Mouse (Mus musculus) C2C12 (cell line): ENCODE data around the gene Rasal1. TPM values are rescaled to one million over a fixed set of nuclear protein-coding genes. Genes with fewer than 3 reads are reported as not detected.

ENCODE experiments used
- H3K27me3 ChIP-seq: one replicate; pipeline ENCODE4 v1.6.1; 2011; ENCODE audit not compliant: control insufficient read depth, insufficient read depth, insufficient read length
- H3K36me3 ChIP-seq: one replicate; pipeline ENCODE4 v1.6.1; 2011; ENCODE audit not compliant: control insufficient read depth, insufficient read depth
- H3K4me3 ChIP-seq: one replicate; pipeline ENCODE4 v1.5.1; 2011; ENCODE audit warnings: mild to moderate bottlenecking, control low read depth; ENCODE audit not compliant: poor library complexity, insufficient read depth, severe bottlenecking
- H3K79me2 ChIP-seq: one replicate; pipeline ENCODE4 v1.6.1; 2011; ENCODE audit not compliant: control insufficient read depth, insufficient read depth
- H3K79me3 ChIP-seq: one replicate; pipeline ENCODE4 v1.6.1; 2011; ENCODE audit warnings: low read depth, control low read depth
- H3ac ChIP-seq: one replicate; pipeline ENCODE3; 2011; ENCODE audit warnings: low read depth; ENCODE audit not compliant: control insufficient read depth, insufficient read length
- CEBPB ChIP-seq: IDR thresholded peaks from one replicate; pipeline ENCODE4 v1.6.1; 2011; ENCODE audit warnings: low read depth, mild to moderate bottlenecking, control low read depth, moderate library complexity
- CTCF ChIP-seq: IDR thresholded peaks from one replicate; pipeline ENCODE4 v1.5.1; 2011; ENCODE audit not compliant: control insufficient read depth, insufficient read depth, insufficient read length
- FOSL1 ChIP-seq: IDR thresholded peaks from one replicate; pipeline ENCODE4 v1.8.0; 2011; ENCODE audit warnings: mild to moderate bottlenecking, low read length; ENCODE audit not compliant: poor library complexity, insufficient read depth, severe bottlenecking
- MAX ChIP-seq: IDR thresholded peaks from one replicate; pipeline ENCODE4 v1.6.1; 2011; ENCODE audit warnings: mild to moderate bottlenecking, control low read depth
- MYOD1 ChIP-seq: IDR thresholded peaks from one replicate; pipeline ENCODE4 v1.6.1; 2011; ENCODE audit warnings: low read depth; ENCODE audit not compliant: control insufficient read depth, insufficient read length
- MYOG ChIP-seq: IDR thresholded peaks from one replicate; pipeline ENCODE4 v1.6.1; 2011; ENCODE audit not compliant: control insufficient read depth, insufficient read length; ENCODE audit errors: extremely low read depth
- USF1 ChIP-seq: IDR thresholded peaks from one replicate; pipeline ENCODE4 v1.6.1; 2011; ENCODE audit warnings: low read depth, mild to moderate bottlenecking, control low read depth, moderate library complexity
- polyA plus RNA-seq: library from polyadenylated mRNA; unstranded; fragments of >200 nt; fragmentation: generic; extraction: Trizol; gene quantifications from one replicate; pipeline ENCODE4 v1.2.1, GENCODE M21; 2012; ENCODE audit warnings: missing spikeins

Rasal1 gene
- polyA plus RNA-seq, 1 experiment = not detected

DNA sequence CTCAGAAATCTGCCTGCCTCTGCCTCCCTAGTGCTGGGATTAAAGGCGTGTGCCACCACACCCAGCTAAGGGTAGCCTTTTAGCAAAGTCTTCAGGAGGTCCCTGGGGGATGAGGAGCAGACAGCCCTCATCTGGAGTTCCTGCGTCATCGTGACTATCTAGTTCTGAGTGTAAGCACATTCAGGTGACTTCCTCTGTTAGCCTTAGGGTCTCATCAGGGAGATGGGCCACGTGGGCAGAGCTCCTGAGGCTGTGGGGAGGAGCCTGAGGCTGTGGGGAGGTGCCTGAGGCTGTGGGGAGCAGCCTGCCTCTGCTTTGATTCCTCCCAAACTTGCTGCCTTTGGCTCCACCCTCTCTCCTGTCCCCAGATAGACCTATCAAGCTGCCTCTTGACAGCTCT, 48.3 kb downstream of the Rasal1 start:
- no peak overlapping the region for H3K4me3 ChIP-seq
- no peak for TF ChIP-seq CTCF
- no peak for TF ChIP-seq MAX
- no peak for TF ChIP-seq MYOG
- no peak for TF ChIP-seq MYOD1
- no peak for TF ChIP-seq FOSL1
- no peak for TF ChIP-seq CEBPB
- TF ChIP-seq USF1 = no peak
- H3K27me3 ChIP-seq = peaks cover 74% of the 10 kb centered on the region
- H3K79me2 ChIP-seq = no peaks in the 10 kb centered on the region
- no peak overlapping the region for H3ac ChIP-seq
- no peaks in the 10 kb centered on the region for H3K79me3 ChIP-seq
- H3K36me3 ChIP-seq = no peaks in the 10 kb centered on the region

DNA sequence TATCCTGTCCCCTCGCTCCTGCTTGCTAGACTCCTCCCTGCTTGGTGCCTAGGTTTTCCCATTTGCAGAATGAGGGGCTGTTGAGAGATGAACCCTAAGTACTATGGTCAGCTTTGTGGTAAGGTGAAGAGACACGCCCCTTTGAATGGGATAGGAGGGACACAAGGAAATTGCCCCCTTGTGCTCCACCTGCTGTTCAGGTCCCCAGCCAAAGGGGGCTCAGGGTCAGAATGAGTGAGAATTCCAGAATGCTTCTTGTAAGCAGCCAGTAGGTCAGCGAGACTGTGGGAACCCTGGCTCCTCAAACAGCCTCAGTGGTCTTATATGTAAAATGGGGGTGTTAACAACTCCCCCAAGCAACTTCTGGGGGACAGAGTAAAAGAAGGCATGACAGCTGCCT, 49.6 kb downstream of the Rasal1 start:
- no peak overlapping the region for H3K4me3 ChIP-seq
- no peaks in the 10 kb centered on the region for H3K79me2 ChIP-seq
- no peak overlapping the region for H3ac ChIP-seq
- H3K79me3 ChIP-seq = no peaks in the 10 kb centered on the region
- H3K27me3 ChIP-seq = peaks cover 69% of the 10 kb centered on the region
- TF ChIP-seq MAX = no peak
- TF ChIP-seq FOSL1 = no peak
- no peak for TF ChIP-seq MYOD1
- no peak for TF ChIP-seq CEBPB
- TF ChIP-seq USF1 = no peak
- no peak for TF ChIP-seq CTCF
- TF ChIP-seq MYOG = no peak
- no peaks in the 10 kb centered on the region for H3K36me3 ChIP-seq

DNA sequence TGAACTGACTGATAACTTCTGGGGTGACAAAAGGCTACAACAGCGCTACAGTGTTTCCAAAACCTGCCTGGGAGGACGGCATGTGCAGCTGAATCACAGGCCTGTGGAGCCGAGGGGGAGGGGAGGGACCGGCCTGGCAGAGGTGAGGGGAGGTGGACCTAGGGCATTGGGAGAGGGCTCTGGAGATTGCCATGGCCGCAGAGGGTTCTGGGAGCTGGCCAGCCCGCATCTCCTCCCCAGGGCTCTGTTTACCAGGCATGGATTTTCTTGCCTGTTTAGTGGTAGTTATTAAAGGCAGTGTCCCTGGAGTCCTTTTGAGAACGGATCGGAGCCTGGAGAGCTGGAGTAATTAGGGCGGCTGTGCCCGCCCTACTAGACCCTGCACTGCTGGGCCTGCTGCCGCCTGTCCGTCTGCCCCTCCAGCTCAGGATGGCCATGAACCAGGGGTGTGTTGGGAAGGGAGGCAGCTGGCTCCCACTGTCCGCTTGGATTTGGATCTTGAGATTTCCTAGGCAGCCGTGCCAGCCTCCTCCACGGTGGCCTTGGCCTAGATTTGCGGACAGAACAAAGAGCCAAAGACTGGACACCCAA, 50.3 kb downstream of the Rasal1 start:
- no peaks in the 10 kb centered on the region for H3K79me2 ChIP-seq
- TF ChIP-seq CTCF (no peak), MYOD1 (no peak), USF1 (no peak), CEBPB (no peak), MAX (no peak), MYOG (no peak), FOSL1 (no peak)
- H3K27me3 ChIP-seq = peaks cover 74% of the 10 kb centered on the region

DNA sequence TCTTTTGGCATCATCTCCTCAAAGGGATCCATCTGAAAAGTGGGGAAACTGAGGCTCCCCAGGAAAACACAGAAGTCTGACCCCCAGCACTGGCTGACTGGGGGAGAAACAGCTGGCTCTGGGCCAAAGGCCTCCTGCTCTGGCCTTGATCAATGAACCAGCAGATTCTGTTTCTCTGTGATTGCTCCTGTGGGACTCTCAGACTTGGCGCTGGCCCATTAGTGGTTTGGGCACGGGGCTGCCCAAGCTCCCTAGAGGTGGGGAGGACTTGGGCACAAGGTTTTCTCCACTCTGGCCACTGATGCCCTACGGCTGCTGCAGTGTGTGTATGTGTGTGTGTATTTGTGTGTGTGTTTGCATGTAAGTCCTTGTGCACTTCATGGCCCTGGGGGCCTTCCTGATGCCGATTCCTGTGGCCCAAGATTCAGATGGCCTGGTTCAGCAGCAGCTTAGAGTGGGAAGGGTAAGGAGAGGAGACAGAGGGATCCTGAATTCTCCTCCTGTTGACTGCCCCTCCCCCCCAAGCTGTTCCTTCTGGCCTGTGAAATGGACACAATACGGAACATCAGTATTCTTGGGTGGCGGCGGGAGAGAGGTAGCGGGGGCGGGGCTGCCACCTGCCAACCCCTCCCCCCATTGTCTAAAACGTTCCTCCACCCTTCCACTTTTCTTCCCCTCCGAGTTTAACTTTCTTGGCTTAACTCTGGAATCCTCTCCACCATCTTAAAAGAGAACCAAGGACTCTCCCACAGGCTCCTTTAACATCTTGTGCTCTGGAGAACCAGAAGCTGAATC, 52.6 kb downstream of the Rasal1 start:
- TF ChIP-seq FOSL1 (no peak), MYOG (no peak), MYOD1 (no peak), USF1 (no peak), CTCF (no peak), MAX (no peak), CEBPB (no peak)
- H3ac ChIP-seq = no peak overlapping the region
- no peak overlapping the region for H3K4me3 ChIP-seq
- no peaks in the 10 kb centered on the region for H3K79me2 ChIP-seq
- H3K36me3 ChIP-seq = no peaks in the 10 kb centered on the region
- no peaks in the 10 kb centered on the region for H3K79me3 ChIP-seq
- peaks cover 70% of the 10 kb centered on the region for H3K27me3 ChIP-seq

More for the DNA sequence above, 50.3 kb downstream of the Rasal1 start:
- Histone ChIP-seq H3K4me3 (no peak overlapping the region), H3K79me3 (no peaks in the 10 kb centered on the region), H3K36me3 (no peaks in the 10 kb centered on the region), H3ac (no peak overlapping the region)

DNA sequence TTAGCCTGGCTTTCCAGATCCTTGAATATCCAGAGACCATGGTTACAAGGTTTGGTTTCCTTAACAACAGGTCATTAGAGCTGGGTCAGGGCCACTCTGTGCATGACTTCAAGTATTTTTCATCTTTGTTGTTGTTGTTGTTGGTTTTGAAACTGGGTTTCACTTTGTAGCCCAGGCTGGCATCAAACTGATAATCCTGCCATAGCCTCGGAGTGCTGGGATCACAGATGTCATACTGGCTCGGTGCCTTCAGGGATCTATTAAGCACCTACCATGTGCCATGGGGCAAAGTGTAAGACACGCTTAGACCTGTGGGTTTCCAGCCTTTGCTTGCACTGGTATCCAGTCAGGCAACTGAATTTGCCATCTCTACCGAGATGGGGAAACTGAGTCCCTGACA, 53.8 kb downstream of the Rasal1 start:
- H3K36me3 ChIP-seq = no peaks in the 10 kb centered on the region
- H3K27me3 ChIP-seq = peaks cover 74% of the 10 kb centered on the region
- no peak overlapping the region for H3ac ChIP-seq
- no peaks in the 10 kb centered on the region for H3K79me2 ChIP-seq
- no peaks in the 10 kb centered on the region for H3K79me3 ChIP-seq
- TF ChIP-seq USF1 (no peak), MYOG (no peak), MAX (no peak), FOSL1 (no peak), MYOD1 (no peak), CTCF (no peak), CEBPB (no peak)
- H3K4me3 ChIP-seq = no peak overlapping the region
